Mouse (Mus musculus): ENCODE data around the gene Tarbp1. TPM values are rescaled to one million over a fixed set of nuclear protein-coding genes. Genes with fewer than 3 reads are reported as not detected.

Gene Tarbp1
- 1 to 10 TPM in 13 of 26 experiments, under 1 TPM in 13; 0.17 to 3.9 (median 1.2) TPM for total RNA-seq (2018; cell fraction: chromatin; rRNA removed)
- 1 to 10 TPM in 10 of 26 experiments, under 1 TPM in 16; 0.27 to 1.6 (median 0.65) TPM for total RNA-seq (2018; cell fraction: cytosol; rRNA removed)
- total RNA-seq (2018; cell fraction: nucleus; rRNA removed), result 1 to 10 TPM in 12 of 26 experiments, under 1 TPM in 14; 0.24 to 6.4 (median 0.98) TPM
- 0.77 to 2.4 TPM (median 0.80 TPM) in 3 replicates for polyA plus RNA-seq (2018)

GRCm38 (mm10) chr8:126474299-126475187 lies at the start of gene Tarbp1:
Tarbp1 (minus strand) TSS chr8:126475065.
- Histone ChIP-seq H3K27ac (no peak within 1 kb of the TSS), H3K4me3 (ENCODE audit: inconsistent target) (peak within 1 kb of the TSS; percentile 26; the same call in 1 of the 2 replicates), H3K36me3 (ENCODE audit: inconsistent target) (no peaks in the 10 kb centered on the region), H3K79me2 (ENCODE audit: inconsistent target) (no peaks in the 10 kb centered on the region)
- under 1% methylated on average over 123 of the region's 124 CpGs for WGBS (ENCODE audit: missing documents)

GRCm38 (mm10) chr8:126524233-126524985 lies 49.5 kb upstream of the Tarbp1 start:
- WGBS (ENCODE audit: missing documents), result 94% methylated on average over 17 of the region's 18 CpGs
- Histone ChIP-seq H3K4me3 (ENCODE audit: inconsistent target) (no peak overlapping the region), H3K79me2 (ENCODE audit: inconsistent target) (no peaks in the 10 kb centered on the region), H3K36me3 (ENCODE audit: inconsistent target) (no peaks in the 10 kb centered on the region), H3K27ac (no peak overlapping the region)

- H3K79me2 ChIP-seq (ENCODE audit: inconsistent target), result no peaks in the 10 kb centered on the region
- no peaks in the 10 kb centered on the region for H3K36me3 ChIP-seq (ENCODE audit: inconsistent target)
- H3K4me3 ChIP-seq (ENCODE audit: inconsistent target), result no peak overlapping the region
- no peak overlapping the region for H3K27ac ChIP-seq
- 95% methylated on average over 11 of the region's 11 CpGs for WGBS (ENCODE audit: missing documents)
These were observed 48.3 kb upstream of the Tarbp1 start for GRCm38 (mm10) chr8:126523060-126523574.

- H3K4me3 ChIP-seq (ENCODE audit: inconsistent target), result no peak overlapping the region
- no peaks in the 10 kb centered on the region for H3K79me2 ChIP-seq (ENCODE audit: inconsistent target)
- no peaks in the 10 kb centered on the region for H3K36me3 ChIP-seq (ENCODE audit: inconsistent target)
- 96% methylated on average over 4 of the region's 4 CpGs for WGBS (ENCODE audit: missing documents)
- H3K27ac ChIP-seq, result no peak overlapping the region
These were observed 44.6 kb upstream of the Tarbp1 start for GRCm38 (mm10) chr8:126519447-126519975.

GRCm38 (mm10) chr8:126516620-126517577 lies 42.0 kb upstream of the Tarbp1 start:
- 32% methylated on average over 27 of the region's 27 CpGs for WGBS (ENCODE audit: missing documents)
- Histone ChIP-seq H3K27ac (no peak overlapping the region), H3K4me3 (ENCODE audit: inconsistent target) (no peak overlapping the region), H3K36me3 (ENCODE audit: inconsistent target) (no peaks in the 10 kb centered on the region), H3K79me2 (ENCODE audit: inconsistent target) (no peaks in the 10 kb centered on the region)

- Histone ChIP-seq H3K79me2 (ENCODE audit: inconsistent target) (no peaks in the 10 kb centered on the region), H3K27ac (no peak overlapping the region), H3K36me3 (ENCODE audit: inconsistent target) (no peaks in the 10 kb centered on the region), H3K4me3 (ENCODE audit: inconsistent target) (no peak overlapping the region)
- 91% methylated on average over 8 of the region's 10 CpGs for WGBS (ENCODE audit: missing documents)
These were observed 39.4 kb upstream of the Tarbp1 start for GRCm38 (mm10) chr8:126514011-126514964.

- no peak overlapping the region for H3K4me3 ChIP-seq (ENCODE audit: inconsistent target)
- H3K36me3 ChIP-seq (ENCODE audit: inconsistent target), result no peaks in the 10 kb centered on the region
- WGBS (ENCODE audit: missing documents), result 79% methylated on average over 3 of the region's 3 CpGs
- no peak overlapping the region for H3K27ac ChIP-seq
- no peaks in the 10 kb centered on the region for H3K79me2 ChIP-seq (ENCODE audit: inconsistent target)
These were observed 36.0 kb upstream of the Tarbp1 start for GRCm38 (mm10) chr8:126510866-126511265.

GRCm38 (mm10) chr8:126509635-126510034 lies 34.8 kb upstream of the Tarbp1 start:
- no peaks in the 10 kb centered on the region for H3K79me2 ChIP-seq (ENCODE audit: inconsistent target)
- H3K4me3 ChIP-seq (ENCODE audit: inconsistent target), result no peak overlapping the region
- no peaks in the 10 kb centered on the region for H3K36me3 ChIP-seq (ENCODE audit: inconsistent target)
- no peak overlapping the region for H3K27ac ChIP-seq
- 95% methylated on average over 6 of the region's 6 CpGs for whole genome bisulfite sequencing (ENCODE audit: missing documents)

- no peak overlapping the region for H3K27ac ChIP-seq
- H3K36me3 ChIP-seq (ENCODE audit: inconsistent target), result no peaks in the 10 kb centered on the region
- H3K79me2 ChIP-seq (ENCODE audit: inconsistent target), result no peaks in the 10 kb centered on the region
- H3K4me3 ChIP-seq (ENCODE audit: inconsistent target), result no peak overlapping the region
- WGBS (ENCODE audit: missing documents), result 94% methylated on average over 7 of the region's 8 CpGs
These were observed 34.2 kb upstream of the Tarbp1 start for GRCm38 (mm10) chr8:126508871-126509586.

- no peaks in the 10 kb centered on the region for H3K79me2 ChIP-seq (ENCODE audit: inconsistent target)
- no peak overlapping the region for H3K27ac ChIP-seq
- H3K4me3 ChIP-seq (ENCODE audit: inconsistent target), result no peak overlapping the region
- H3K36me3 ChIP-seq (ENCODE audit: inconsistent target), result no peaks in the 10 kb centered on the region
- WGBS (ENCODE audit: missing documents), result 93% methylated on average over 2 of the region's 2 CpGs
These were observed 33.4 kb upstream of the Tarbp1 start for GRCm38 (mm10) chr8:126508221-126508620.

GRCm38 (mm10) chr8:126504492-126505182 lies 29.8 kb upstream of the Tarbp1 start:
- Histone ChIP-seq H3K27ac (no peak overlapping the region), H3K4me3 (ENCODE audit: inconsistent target) (no peak overlapping the region), H3K79me2 (ENCODE audit: inconsistent target) (no peaks in the 10 kb centered on the region), H3K36me3 (ENCODE audit: inconsistent target) (no peaks in the 10 kb centered on the region)
- WGBS (ENCODE audit: missing documents), result 93% methylated on average over 16 of the region's 16 CpGs

GRCm38 (mm10) chr8:126502722-126503121 lies 27.9 kb upstream of the Tarbp1 start:
- 49% methylated on average over 2 of the region's 2 CpGs for WGBS (ENCODE audit: missing documents)
- H3K27ac ChIP-seq, result no peak overlapping the region
- no peaks in the 10 kb centered on the region for H3K79me2 ChIP-seq (ENCODE audit: inconsistent target)
- no peaks in the 10 kb centered on the region for H3K36me3 ChIP-seq (ENCODE audit: inconsistent target)
- H3K4me3 ChIP-seq (ENCODE audit: inconsistent target), result no peak overlapping the region

All from macrophage (primary cell).